Mouse (Mus musculus): ENCODE measurements at regions not wholly inside any gene's neighbourhood (a gene's known extent, or its start where the extent isn't known, plus 50 kb on each side); places are given as distances from the start of the nearest gene placed in this dataset.
A peak's percentile ranks its signal among the peaks of the same experiment; 100 is the strongest.

DNA sequence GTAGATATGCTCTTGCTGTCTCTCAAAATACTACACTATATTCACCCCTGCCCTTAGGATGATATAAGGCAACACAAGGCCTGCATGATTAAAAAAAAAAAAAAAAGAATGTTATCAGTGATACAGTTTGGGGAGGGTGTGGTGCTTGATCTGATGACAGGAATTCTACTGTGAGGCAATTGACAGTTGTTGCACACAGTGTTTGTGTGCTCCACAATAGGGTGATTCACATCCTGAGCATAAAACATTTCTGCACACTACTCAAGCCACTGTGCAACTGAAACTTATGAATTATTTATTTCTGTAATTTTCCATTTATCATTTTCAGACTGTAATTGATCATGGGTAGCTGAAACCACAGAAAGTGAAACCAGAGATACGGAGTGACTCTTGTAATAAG, 277.2 kb upstream of the Adgrl4 start:
- no peak for DNase-seq (ENCODE audit: low read depth)

DNA sequence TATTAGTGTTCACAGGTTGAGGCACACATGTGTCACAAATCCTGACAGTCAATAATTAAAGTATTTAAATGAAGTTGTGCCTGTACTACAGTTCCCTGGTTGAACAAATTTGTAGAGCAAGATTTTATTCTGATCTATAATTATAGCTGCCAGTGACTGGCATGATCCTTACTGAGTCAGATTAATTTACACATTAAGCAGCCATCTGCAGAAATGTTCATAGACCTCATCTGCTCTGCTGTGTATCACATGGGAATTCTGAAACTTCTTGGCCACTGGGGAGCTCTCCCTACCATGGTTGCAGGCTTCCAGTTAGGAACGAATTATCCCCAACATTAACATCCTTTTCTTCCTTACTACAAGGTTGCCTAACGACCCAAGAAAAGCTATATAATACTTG, 255.6 kb upstream of the Adgrl4 start:
- no peak for DNase-seq (ENCODE audit: low read depth)

DNA sequence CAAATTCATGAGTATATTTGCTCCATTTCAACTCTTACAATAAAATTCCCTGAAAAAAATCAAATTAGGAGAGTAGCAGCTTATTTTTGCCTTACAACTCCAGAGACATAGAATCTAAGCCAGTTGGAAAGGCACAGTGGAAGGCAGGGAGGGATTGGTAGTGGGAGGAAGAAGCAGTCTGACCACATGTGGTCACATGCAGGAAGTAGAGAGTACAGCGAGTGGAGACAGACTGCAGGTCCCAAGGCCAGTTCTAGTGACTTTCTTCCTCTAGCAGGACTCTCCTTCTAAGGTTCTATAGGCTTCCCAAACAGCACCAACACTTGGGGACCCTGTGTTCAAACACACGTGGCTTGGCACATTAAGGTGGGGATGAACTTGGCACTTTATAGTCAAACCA, 245.6 kb upstream of the Adgrl4 start:
- DNase-seq (ENCODE audit: low read depth): no peak

DNA sequence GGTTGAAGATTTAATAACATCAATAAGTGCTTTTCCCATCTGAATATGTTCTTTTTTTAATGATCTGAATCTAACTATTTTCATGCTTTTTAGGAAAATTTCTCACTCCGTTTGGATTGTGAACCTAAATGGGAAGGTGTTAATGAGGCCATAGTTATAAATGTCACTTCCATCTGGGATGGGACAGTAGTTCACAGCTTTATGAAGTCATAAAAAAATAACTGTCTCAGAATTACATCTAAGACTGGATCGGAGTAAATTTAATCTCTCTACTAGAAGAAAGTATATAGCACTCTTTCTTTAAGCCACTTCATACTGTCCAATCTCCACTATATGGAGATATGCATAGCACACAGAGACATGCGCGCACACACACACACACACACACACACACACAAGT, 226.7 kb upstream of the Adgrl4 start:
- DNase-seq (ENCODE audit: low read depth): no peak

DNA sequence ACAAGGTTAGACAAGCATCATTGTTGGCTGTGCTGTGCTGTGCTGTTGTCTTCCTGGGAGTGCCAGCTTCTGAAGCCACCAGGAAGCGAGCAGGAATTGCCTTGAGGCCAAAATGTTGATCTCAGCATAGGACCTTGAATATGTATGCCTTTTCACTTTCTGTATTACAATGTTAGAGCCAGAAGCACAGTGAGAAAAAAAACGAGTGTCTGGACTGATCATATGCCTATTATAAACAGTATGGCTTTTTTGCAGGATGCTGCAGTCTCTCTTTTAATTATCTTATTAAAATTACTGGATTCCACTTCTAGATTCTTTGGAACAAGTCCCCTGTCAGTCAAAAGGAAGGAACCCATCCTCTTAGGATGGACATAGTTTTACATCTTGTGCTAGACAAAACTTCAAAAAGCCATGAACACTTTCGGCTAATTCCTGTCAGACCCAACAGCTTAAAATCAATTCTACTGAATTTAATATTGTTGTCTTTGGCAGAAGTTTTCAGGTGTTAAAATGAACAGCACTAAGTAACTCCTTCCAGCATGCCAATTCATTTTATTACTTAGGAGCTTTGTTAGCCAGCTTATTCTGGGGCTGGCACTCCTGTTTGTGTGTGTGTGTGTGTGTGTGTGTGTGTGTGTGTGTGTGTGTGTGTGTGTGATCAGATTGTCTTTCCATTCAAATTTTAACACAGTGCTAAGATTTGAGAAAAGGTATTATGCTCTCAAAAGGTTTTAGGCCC, 220.8 kb upstream of the Adgrl4 start:
- DNase-seq (ENCODE audit: low read depth): no peak

DNA sequence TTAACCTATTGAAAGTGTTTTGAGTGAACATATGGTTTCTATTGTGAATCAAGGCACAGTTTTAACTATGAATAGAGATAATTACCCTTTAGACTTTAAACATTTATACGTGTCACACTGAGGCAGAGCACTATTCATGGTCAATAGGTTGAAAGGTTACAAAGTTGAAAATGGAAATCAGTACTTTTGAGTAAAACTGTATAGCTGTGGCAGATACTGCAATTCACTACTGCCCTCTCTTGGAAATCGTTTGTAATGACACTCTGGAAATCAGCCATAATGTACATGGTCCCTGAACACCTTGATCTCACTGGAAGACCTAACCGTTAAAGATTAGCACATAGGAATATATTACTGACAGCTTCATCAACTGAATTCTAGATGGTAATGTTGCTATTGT, 215.3 kb upstream of the Adgrl4 start:
- peak; percentile 19 for DNase-seq (ENCODE audit: low read depth)

DNA sequence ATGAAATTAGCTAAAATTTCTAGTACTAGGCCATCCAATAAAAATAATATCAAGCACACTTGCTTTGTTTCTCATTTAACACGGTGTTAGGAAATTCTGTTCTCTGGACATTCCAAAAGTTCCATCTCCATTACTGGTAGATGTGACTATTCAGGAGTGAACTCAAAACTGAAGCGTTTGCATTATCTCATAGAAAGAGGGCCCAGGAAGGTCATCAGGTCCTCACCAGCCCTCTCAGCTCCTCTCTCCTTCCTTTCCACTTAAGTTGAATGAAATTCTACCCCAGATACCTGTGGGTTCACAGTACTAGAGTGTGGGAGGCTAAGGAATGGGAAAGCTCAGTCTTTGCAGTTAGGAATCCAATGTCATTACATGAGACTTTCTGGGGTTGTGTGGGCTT, 185.2 kb upstream of the Adgrl4 start:
- DNase-seq (ENCODE audit: low read depth): no peak

DNA sequence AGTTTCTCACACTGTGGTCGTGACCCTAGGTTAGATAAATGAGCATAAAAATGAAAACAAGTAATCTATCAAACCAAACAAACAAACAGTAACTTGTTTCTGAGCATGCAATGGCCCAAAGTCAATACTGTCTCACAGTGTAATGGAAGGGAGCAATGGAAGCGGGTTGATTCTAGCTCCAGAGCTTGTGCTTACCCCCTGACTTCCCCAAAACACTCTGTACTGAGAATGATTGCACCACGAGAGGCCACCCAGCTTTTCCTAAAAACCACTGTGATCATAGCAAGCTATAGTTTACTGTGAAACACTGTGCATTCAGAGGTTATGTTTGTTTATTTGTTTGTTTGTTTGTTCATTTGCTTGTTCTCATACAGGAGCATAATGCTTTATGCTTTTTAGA, 174.9 kb upstream of the Adgrl4 start:
- no peak for DNase-seq (ENCODE audit: low read depth)

DNA sequence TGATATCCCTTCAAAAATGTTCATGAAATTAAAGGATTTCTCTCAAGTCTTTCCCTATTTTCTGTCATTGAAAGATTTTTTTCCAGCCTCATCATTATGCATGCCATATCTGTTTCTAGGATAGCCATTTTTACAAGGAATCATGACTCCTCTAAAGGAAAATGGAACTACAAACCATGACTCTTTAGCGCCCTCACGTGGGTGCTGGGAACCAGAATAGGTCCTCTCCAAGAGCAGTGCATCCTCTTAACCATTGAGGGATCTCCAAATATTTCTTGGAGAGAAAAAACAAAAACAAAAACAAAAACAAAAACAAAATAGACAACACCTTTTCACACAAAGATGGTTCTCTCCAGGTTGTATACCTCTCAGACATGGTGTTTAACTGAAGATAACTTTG, 172.0 kb upstream of the Adgrl4 start:
- peak; percentile 7 for DNase-seq (ENCODE audit: low read depth)

DNA sequence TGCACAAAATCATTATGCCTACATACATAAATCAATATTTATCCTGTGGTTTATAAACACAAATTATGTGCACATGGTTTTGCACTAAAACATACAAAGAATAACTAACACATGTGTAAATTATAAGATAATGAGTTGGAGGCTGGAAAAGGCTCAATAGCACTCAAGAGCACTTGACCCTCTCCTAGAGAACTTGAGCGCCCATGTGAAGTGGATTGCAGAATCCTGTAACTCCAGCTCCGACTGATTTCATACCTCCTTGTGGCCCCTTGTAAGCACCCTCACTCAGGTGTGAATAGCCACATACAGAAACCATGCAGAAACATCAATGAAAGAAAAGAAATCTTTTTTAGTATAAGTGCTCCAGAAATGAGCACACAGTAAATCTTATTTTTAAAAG, 168.2 kb upstream of the Adgrl4 start:
- DNase-seq (ENCODE audit: low read depth): no peak

DNA sequence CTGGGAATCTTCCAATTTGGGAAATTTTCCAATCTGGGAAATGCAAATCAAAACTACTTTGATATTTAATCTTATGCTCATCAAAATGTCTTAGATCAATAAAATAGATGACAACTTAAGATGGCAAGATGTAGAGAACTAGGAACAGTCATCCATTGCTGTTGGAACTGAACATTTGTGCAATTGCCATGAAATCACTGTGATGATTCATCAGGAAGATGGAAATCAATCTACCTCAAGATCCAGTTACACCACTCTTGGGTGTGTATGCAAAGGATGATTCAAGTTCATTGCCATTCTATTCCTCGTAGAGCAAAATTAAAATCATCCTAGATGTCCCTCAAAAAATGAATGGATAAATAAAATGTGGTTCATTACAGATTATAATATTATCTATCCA, 153.9 kb upstream of the Adgrl4 start:
- DNase-seq (ENCODE audit: low read depth): no peak

DNA sequence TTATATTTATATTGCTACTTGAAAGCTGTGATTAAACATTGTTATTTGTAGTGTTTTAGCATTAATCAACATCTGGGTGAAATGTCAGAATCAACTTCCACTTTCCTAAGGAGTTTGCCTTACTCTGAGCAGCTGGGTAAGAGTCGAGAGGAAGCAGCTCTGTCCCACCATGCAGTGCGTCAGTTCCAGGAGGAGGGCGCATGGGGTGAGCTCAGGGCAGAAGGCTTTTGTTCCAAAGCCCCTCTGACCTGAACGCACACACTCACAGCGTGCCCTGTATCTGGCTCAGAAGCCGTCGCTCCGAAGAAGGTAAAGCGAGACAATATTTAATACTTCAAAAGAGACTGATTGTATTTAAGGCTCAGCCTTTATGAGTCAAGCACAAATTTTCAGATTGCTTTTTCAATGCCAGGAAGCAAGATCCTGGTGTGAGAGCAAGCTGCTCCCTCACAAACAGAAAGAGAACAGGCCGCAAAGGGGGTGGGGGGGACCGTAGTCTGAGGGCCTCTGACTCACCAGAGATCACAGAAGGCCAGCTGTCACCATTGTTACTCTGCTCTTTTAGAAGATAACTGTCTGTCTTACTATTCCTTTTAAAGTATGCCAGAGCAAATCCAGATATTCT, 143.6 kb upstream of the Adgrl4 start:
- DNase-seq (ENCODE audit: low read depth): peak; percentile 42

DNA sequence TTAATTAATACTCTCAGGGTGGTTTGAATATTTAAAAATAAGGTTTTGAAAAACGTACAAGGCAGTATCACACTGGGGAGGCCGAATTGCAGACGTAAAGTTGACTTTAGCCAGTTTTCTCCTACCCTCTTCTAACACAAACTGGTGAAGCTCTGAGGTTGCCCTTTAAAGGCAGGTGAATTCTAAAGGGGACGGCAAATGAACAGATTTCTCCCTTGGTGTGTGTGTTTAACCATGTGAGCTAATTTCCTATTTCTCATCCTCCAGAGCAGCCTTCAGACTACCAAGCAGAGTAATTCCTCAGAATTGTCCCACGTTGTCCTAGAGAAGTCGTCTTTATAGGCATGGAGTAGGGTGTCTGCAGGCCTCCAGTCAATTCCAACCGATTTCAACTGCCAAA, 143.1 kb upstream of the Adgrl4 start:
- no peak for DNase-seq (ENCODE audit: low read depth)

DNA sequence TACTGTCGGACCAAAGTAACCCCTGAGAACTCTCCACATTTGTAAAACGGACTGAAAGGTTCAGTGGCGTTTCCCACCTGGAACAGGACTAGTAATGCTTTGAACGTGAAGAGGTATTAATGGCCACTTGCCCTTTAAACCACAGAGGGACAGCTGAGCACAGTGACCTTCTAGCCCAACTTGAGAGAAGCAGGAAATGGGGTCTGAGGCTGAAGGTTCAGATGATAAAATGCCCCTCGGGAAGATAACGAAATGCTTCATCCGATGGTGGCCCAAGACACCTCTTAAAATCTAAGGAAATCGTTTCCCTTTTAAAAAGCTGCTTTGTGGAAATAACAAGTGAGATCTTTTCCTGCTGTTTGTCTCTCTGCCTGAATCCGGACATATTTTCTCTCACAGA, 142.7 kb upstream of the Adgrl4 start:
- DNase-seq (ENCODE audit: low read depth): no peak

DNA sequence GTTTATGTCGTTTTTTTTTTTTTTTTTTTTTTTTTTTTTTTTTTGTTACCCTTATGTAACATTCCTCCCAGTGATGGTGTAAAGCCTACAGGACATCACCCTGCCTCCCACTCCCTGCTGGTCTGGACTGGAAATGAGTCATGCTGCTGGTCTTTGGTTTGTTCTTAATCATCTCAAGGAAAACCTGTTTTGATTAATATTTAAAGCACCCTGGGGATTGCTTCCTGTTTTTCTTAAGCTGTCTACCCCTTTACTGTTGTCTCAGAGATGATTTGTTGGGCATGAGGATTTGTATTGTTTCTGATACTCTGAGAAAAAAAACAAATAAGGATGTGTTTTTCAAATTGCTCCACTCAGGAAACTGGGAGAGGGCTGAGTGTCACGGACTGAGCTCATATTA, 139.4 kb upstream of the Adgrl4 start:
- peak; percentile 23 for DNase-seq (ENCODE audit: low read depth)

DNA sequence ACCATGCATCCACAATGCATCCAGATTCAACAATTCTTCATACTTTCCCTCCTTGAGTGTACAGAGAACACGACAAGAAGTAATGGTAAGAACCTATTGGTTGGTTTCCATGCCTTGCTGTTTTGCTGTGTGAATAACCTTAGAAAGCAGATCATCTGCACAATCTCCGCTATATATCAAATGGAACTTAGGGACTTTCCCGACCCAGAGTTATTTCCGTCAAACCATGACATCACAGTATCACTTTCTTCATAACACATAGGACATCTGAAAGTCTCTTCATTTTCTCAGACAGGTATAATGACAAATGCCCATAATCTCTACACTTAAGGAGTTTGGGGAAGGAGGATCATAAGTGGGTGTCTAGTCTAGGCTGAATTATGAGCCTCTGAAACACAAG, 132.3 kb upstream of the Adgrl4 start:
- DNase-seq (ENCODE audit: low read depth): no peak

DNA sequence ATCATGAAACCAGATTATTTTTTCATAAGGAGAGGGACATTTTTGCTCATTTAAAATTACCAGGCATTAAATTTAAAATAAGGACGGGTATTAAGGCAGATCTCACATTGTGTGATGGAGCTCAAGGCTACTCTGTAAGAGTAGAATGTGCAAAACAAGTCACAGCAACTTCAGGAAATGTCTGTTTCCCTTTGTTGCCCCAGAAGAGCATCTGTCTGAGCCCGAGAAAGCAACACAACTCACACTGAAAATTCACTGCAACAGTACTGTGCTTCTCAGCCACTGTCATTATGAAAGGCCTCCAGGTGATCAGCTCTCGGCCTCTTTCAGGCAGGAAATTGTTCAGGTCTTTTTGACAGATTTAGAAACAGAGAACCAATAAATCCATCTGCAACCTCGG, 129.7 kb upstream of the Adgrl4 start:
- no peak for DNase-seq (ENCODE audit: low read depth)

DNA sequence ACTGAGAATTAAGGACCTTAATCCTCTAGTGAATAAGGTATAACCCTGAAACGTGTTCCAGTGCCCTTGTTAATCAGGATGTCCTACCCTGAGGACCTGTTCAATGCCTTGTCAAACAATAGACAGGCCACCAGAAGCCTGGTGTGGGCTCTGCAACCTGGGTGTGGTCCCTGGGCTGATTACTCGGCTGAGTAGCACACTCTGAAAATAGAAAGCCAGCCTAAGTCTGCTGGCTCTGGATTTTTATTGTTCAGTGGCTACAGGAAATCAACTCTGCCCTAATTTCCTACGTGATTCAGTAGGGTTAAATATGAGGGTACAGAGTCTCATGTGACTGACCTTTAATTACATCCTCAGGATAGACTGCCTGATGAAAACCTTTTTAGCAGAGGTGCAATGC, 113.9 kb upstream of the Adgrl4 start:
- DNase-seq (ENCODE audit: low read depth): no peak

DNA sequence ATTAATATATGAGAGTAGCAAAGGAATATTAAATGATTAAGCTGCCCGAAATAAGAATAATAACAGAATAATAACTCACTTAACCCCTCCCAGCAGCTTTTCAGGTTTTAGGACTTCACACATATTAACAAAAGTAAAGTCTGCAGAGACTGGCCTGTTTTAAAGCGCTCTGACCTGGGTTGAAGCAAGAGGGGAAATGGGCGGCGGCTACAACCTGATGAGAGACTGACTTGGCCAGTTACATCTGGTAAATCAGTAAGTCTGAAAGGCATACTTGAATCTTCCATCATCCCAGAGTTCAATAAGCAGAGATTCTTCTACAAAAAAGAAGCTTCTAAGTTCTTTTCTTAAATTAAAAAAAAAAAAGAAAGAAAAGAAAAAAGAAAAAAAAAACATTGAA, 107.9 kb upstream of the Adgrl4 start:
- no peak for DNase-seq (ENCODE audit: low read depth)

DNA sequence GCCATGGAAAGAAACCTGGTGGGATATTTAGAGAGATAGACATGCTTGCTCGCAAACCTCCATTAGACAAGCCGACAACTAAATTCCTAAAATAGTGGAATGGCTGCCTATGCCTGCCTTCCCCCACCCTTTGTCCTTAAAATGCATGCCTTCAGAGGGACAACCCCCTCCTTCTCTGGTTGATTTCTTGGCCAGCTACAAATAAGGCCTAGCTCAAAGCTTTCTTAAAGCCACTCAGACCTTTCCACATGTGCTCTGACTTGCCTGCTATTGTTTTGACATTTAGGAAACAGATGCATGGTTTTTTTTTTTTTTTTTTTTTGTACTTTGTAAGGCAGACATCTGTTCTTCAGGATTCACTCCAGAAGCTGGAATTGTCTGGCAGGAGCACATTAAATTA, 105.8 kb upstream of the Adgrl4 start:
- no peak for DNase-seq (ENCODE audit: low read depth)

DNA sequence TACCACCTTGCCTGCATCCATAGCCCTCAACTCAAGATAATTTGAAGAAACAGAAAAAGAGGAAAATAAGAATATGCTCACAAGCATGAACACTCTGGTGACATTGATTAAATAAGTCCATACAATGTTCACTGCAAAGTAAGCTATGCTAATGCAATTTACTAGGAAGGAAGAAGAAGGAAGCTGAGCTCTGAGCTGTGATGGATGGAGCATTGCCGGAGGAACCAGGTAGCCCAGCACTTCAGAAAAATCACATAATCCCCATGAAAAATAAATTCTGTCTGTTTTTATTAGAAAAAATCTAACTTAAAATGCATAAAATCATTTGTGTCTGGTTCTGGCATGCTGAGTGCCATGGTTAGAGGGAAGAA, 105.4 kb upstream of the Adgrl4 start:
- DNase-seq (ENCODE audit: low read depth): no peak

DNA sequence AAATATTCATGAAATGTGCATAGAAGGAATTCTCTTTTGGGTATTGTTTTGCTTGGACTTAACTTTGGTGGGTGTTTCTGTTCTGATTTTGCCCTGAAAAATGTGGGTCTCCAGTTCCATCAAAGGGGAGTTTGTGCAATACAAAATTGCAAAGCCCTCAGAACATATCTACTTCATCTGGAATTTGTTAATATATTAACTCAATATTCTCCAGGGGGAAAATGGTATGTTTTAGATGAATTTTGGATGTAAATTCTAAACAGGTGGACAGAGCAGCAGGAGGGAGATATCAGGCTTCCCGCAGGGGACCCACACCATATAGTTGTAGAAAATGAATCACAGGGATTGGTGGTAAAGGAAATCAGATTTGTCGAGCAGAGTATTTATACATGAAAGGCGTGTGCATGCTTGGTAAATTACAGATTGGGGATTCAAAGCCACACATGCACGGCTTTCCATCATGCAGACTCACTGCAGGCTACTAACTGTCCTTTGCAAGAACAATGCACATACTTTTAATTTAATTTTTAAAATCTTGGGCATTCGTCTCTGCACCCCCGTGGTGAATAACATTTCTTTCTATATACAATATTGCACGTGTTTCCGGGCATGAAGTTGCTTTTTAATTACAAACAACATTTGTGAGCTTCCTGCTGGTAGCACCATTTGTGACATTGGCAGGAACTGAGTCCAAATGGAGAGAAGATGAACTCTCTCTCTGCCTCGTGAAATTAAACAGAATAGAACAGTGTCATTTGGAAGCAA, 104.8 kb upstream of the Adgrl4 start:
- DNase-seq (ENCODE audit: low read depth): no peak

DNA sequence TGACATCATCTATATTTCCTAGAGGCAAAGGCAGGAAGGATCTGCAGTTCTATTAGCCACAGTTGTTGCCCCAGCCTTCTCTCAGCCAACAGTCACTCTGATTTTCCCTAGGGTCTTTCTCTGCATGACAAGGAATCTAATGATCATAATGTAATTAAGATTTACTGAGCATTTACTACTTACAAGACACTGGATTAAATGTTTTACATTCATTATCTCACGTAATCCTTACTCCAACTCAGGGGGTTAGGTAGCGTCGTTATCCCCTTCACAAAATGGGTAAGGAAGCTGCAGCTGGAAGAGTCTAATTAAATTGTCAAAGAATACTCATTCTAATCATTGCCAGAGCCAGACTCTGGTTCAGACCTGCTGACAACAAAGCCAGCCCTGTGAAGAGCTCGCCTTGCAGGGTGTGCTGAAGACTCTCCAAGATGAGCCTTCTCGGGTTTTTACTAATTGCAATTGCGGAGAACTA, 103.8 kb upstream of the Adgrl4 start:
- no peak for DNase-seq (ENCODE audit: low read depth)

Measured in c-Kit-positive CD71-negative TER-119-negative erythroid progenitor cells, embryonic 14.5 days (primary cell).